Mouse (Mus musculus): ENCODE measurements around the gene Abca1. TPM values are rescaled to one million over a fixed set of nuclear protein-coding genes. Genes with fewer than 3 reads are reported as not detected.
A peak's percentile ranks its signal among the peaks of the same experiment; 100 is the strongest.

The Abca1 gene
- polyA plus RNA-seq, 1 experiment from 2014 or later: 5.3 TPM

- peak; percentile 41 for DNase-seq (ENCODE audit: low spot score)
- WGBS: under 1% methylated on average over 20 of the region's 20 CpGs
- Histone ChIP-seq H3K36me3 (replicated peaks; ENCODE audit: control insufficient read depth, insufficient read depth, low read depth, low read length) (no peaks in the 10 kb centered on the region), H3K4me2 (ENCODE audit: low read depth, low read length) (peak overlapping the region; percentile 92), H3K4me1 (ENCODE audit: control insufficient read depth, insufficient read depth, low read length) (0 out of 2 replicates have a peak, but pooled peaks cover 2% of the 10 kb centered on the region), H3K4me3 (ENCODE audit: low read depth, low read length) (peak overlapping the region; percentile 56), H3K27ac (replicated peaks; ENCODE audit: low read depth, low read length) (no peak overlapping the region), H3K27me3 (ENCODE audit: control insufficient read depth, insufficient read depth, low read length) (no peaks in the 10 kb centered on the region), H3K9me3 (replicated peaks; ENCODE audit: control insufficient read depth, low read length) (no peaks in the 10 kb centered on the region), H3K9ac (replicated peaks; ENCODE audit: low read length) (peak overlapping the region; percentile 53)
- ATAC-seq (replicated peaks; ENCODE audit: insufficient number of reproducible peaks, low FRiP score, low TSS enrichment, low read depth): 0 out of 2 replicates have a peak, but pooled peaks have one; percentile 57
These were observed 519 bp downstream of the Abca1 start for GRCm38 (mm10) chr4:53159176-53159575.

- DNase-seq (ENCODE audit: low spot score) (peak; percentile 71), ATAC-seq (replicated peaks; ENCODE audit: insufficient number of reproducible peaks, low FRiP score, low TSS enrichment, low read depth) (0 out of 2 replicates have a peak, but pooled peaks have one; percentile 53)
- Histone ChIP-seq H3K4me3 (ENCODE audit: low read depth, low read length) (peak overlapping the region; percentile 56), H3K36me3 (replicated peaks; ENCODE audit: control insufficient read depth, insufficient read depth, low read depth, low read length) (no peaks in the 10 kb centered on the region), H3K4me1 (ENCODE audit: control insufficient read depth, insufficient read depth, low read length) (0 out of 2 replicates have a peak, but pooled peaks cover 2% of the 10 kb centered on the region), H3K4me2 (ENCODE audit: low read depth, low read length) (peak overlapping the region; percentile 92), H3K9ac (replicated peaks; ENCODE audit: low read length) (peak overlapping the region; percentile 53), H3K27ac (replicated peaks; ENCODE audit: low read depth, low read length) (no peak overlapping the region), H3K9me3 (replicated peaks; ENCODE audit: control insufficient read depth, low read length) (no peaks in the 10 kb centered on the region), H3K27me3 (ENCODE audit: control insufficient read depth, insufficient read depth, low read length) (no peaks in the 10 kb centered on the region)
- WGBS: under 1% methylated on average over 18 of the region's 18 CpGs
These were observed 1.1 kb downstream of the Abca1 start for GRCm38 (mm10) chr4:53158634-53159033.

GRCm38 (mm10) chr4:53155471-53155870 is 4.2 kb downstream of the Abca1 start:
- H3K4me1 ChIP-seq (ENCODE audit: control insufficient read depth, insufficient read depth, low read length): 0 out of 2 replicates have a peak, but pooled peaks cover 2% of the 10 kb centered on the region
- H3K36me3 ChIP-seq (replicated peaks; ENCODE audit: control insufficient read depth, insufficient read depth, low read depth, low read length): no peaks in the 10 kb centered on the region
- no peaks in the 10 kb centered on the region for H3K27me3 ChIP-seq (ENCODE audit: control insufficient read depth, insufficient read depth, low read length)
- ATAC-seq (replicated peaks; ENCODE audit: insufficient number of reproducible peaks, low FRiP score, low TSS enrichment, low read depth) (no peak), DNase-seq (ENCODE audit: low spot score) (no peak)
- H3K4me2 ChIP-seq (ENCODE audit: low read depth, low read length): no peak overlapping the region
- 78% methylated on average over 11 of the region's 11 CpGs for WGBS
- no peak overlapping the region for H3K4me3 ChIP-seq (ENCODE audit: low read depth, low read length)
- no peak overlapping the region for H3K9ac ChIP-seq (replicated peaks; ENCODE audit: low read length)
- H3K27ac ChIP-seq (replicated peaks; ENCODE audit: low read depth, low read length): no peak overlapping the region
- H3K9me3 ChIP-seq (replicated peaks; ENCODE audit: control insufficient read depth, low read length): no peaks in the 10 kb centered on the region

- 51% methylated on average over 6 of the region's 6 CpGs for WGBS
- 0 out of 2 replicates have a peak, but pooled peaks cover 2% of the 10 kb centered on the region for H3K4me1 ChIP-seq (ENCODE audit: control insufficient read depth, insufficient read depth, low read length)
- H3K9me3 ChIP-seq (replicated peaks; ENCODE audit: control insufficient read depth, low read length): no peaks in the 10 kb centered on the region
- ATAC-seq (replicated peaks; ENCODE audit: insufficient number of reproducible peaks, low FRiP score, low TSS enrichment, low read depth) (no peak), DNase-seq (ENCODE audit: low spot score) (no peak)
- no peaks in the 10 kb centered on the region for H3K27me3 ChIP-seq (ENCODE audit: control insufficient read depth, insufficient read depth, low read length)
- no peak overlapping the region for H3K27ac ChIP-seq (replicated peaks; ENCODE audit: low read depth, low read length)
- no peak overlapping the region for H3K4me3 ChIP-seq (ENCODE audit: low read depth, low read length)
- no peak overlapping the region for H3K4me2 ChIP-seq (ENCODE audit: low read depth, low read length)
- no peaks in the 10 kb centered on the region for H3K36me3 ChIP-seq (replicated peaks; ENCODE audit: control insufficient read depth, insufficient read depth, low read depth, low read length)
- H3K9ac ChIP-seq (replicated peaks; ENCODE audit: low read length): no peak overlapping the region
These were observed 6.0 kb downstream of the Abca1 start for GRCm38 (mm10) chr4:53153711-53154110.

GRCm38 (mm10) chr4:53153061-53153460 is 6.6 kb downstream of the Abca1 start:
- 67% methylated on average over 4 of the region's 4 CpGs for WGBS
- ATAC-seq (replicated peaks; ENCODE audit: insufficient number of reproducible peaks, low FRiP score, low TSS enrichment, low read depth) (no peak), DNase-seq (ENCODE audit: low spot score) (no peak)
- Histone ChIP-seq H3K4me1 (ENCODE audit: control insufficient read depth, insufficient read depth, low read length) (no peaks in the 10 kb centered on the region), H3K4me3 (ENCODE audit: low read depth, low read length) (no peak overlapping the region), H3K36me3 (replicated peaks; ENCODE audit: control insufficient read depth, insufficient read depth, low read depth, low read length) (no peaks in the 10 kb centered on the region), H3K27me3 (ENCODE audit: control insufficient read depth, insufficient read depth, low read length) (no peaks in the 10 kb centered on the region), H3K4me2 (ENCODE audit: low read depth, low read length) (no peak overlapping the region), H3K9ac (replicated peaks; ENCODE audit: low read length) (no peak overlapping the region), H3K9me3 (replicated peaks; ENCODE audit: control insufficient read depth, low read length) (no peaks in the 10 kb centered on the region), H3K27ac (replicated peaks; ENCODE audit: low read depth, low read length) (no peak overlapping the region)

GRCm38 (mm10) chr4:53152655-53153054 is 7.0 kb downstream of the Abca1 start:
- no peak for ATAC-seq (replicated peaks; ENCODE audit: insufficient number of reproducible peaks, low FRiP score, low TSS enrichment, low read depth)
- no peak for DNase-seq (ENCODE audit: low spot score)

GRCm38 (mm10) chr4:53150516-53150915 is 9.2 kb downstream of the Abca1 start:
- DNase-seq (ENCODE audit: low spot score): no peak
- H3K4me3 ChIP-seq (ENCODE audit: low read depth, low read length): no peak overlapping the region
- no peaks in the 10 kb centered on the region for H3K4me1 ChIP-seq (ENCODE audit: control insufficient read depth, insufficient read depth, low read length)
- no peaks in the 10 kb centered on the region for H3K36me3 ChIP-seq (replicated peaks; ENCODE audit: control insufficient read depth, insufficient read depth, low read depth, low read length)
- no peak overlapping the region for H3K27ac ChIP-seq (replicated peaks; ENCODE audit: low read depth, low read length)
- H3K9ac ChIP-seq (replicated peaks; ENCODE audit: low read length): no peak overlapping the region
- no peak for ATAC-seq (replicated peaks; ENCODE audit: insufficient number of reproducible peaks, low FRiP score, low TSS enrichment, low read depth)
- no peaks in the 10 kb centered on the region for H3K9me3 ChIP-seq (replicated peaks; ENCODE audit: control insufficient read depth, low read length)
- H3K4me2 ChIP-seq (ENCODE audit: low read depth, low read length): no peak overlapping the region
- 81% methylated on average over 8 of the region's 8 CpGs for WGBS
- H3K27me3 ChIP-seq (ENCODE audit: control insufficient read depth, insufficient read depth, low read length): no peaks in the 10 kb centered on the region

More at GRCm38 (mm10) chr4:53152655-53153054, 7.0 kb downstream of the Abca1 start:
- Histone ChIP-seq H3K9ac (replicated peaks; ENCODE audit: low read length) (no peak overlapping the region), H3K27ac (replicated peaks; ENCODE audit: low read depth, low read length) (no peak overlapping the region), H3K9me3 (replicated peaks; ENCODE audit: control insufficient read depth, low read length) (no peaks in the 10 kb centered on the region), H3K4me3 (ENCODE audit: low read depth, low read length) (no peak overlapping the region), H3K4me1 (ENCODE audit: control insufficient read depth, insufficient read depth, low read length) (no peaks in the 10 kb centered on the region), H3K27me3 (ENCODE audit: control insufficient read depth, insufficient read depth, low read length) (no peaks in the 10 kb centered on the region), H3K4me2 (ENCODE audit: low read depth, low read length) (no peak overlapping the region), H3K36me3 (replicated peaks; ENCODE audit: control insufficient read depth, insufficient read depth, low read depth, low read length) (no peaks in the 10 kb centered on the region)
- WGBS: 34% methylated on average over 3 of the region's 5 CpGs

GRCm38 (mm10) chr4:53149644-53150043 is 10.1 kb downstream of the Abca1 start:
- no peaks in the 10 kb centered on the region for H3K4me1 ChIP-seq (ENCODE audit: control insufficient read depth, insufficient read depth, low read length)
- H3K4me2 ChIP-seq (ENCODE audit: low read depth, low read length): no peak overlapping the region
- DNase-seq (ENCODE audit: low spot score): no peak
- no peak overlapping the region for H3K4me3 ChIP-seq (ENCODE audit: low read depth, low read length)
- H3K27ac ChIP-seq (replicated peaks; ENCODE audit: low read depth, low read length): no peak overlapping the region
- no peaks in the 10 kb centered on the region for H3K27me3 ChIP-seq (ENCODE audit: control insufficient read depth, insufficient read depth, low read length)
- ATAC-seq (replicated peaks; ENCODE audit: insufficient number of reproducible peaks, low FRiP score, low TSS enrichment, low read depth): no peak
- no peaks in the 10 kb centered on the region for H3K36me3 ChIP-seq (replicated peaks; ENCODE audit: control insufficient read depth, insufficient read depth, low read depth, low read length)
- H3K9me3 ChIP-seq (replicated peaks; ENCODE audit: control insufficient read depth, low read length): no peaks in the 10 kb centered on the region
- WGBS: 90% methylated on average over 4 of the region's 5 CpGs
- no peak overlapping the region for H3K9ac ChIP-seq (replicated peaks; ENCODE audit: low read length)
